8 mouse cellular contexts compared by ENCODE assay signal in the genomic region with DNA sequence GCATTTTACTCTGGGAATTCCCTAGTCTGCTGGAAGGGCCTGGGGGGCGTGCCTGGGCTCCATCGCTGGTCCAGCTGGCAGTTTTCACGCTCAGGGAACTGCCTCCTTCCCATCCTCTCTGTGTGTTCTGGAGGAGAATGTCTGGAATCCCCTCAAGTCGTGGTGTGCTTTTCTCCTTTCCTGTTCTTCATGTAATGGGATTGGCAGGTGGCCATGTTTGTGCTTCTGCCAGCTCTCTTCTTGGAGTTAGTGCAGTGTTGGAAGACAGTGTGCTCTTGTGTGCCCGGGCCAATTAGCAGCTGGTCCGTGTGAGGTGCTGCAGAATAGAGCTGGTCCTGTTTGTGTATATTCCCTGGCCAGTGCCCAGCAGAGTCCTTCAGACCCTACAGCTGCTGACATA.
DNase-seq lines count a peak whose midpoint lies in the region; ATAC-seq lines count a peak whose summit lies in the region.

No protein-coding gene starts in this region.

- H3K4me2 ChIP-seq in hindbrain, embryonic 12.5 days (replicated peaks) = no peak overlapping the region
- H3K4me2 ChIP-seq in embryonic facial prominence, embryonic 14.5 days (ENCODE audit: low read depth, low read length) = no peak overlapping the region

- H3K4me3 ChIP-seq in hindbrain, embryonic 12.5 days = no peak overlapping the region
- no peak overlapping the region for H3K4me3 ChIP-seq in hindbrain, embryonic 10.5 days
- no peak overlapping the region for H3K4me3 ChIP-seq in embryonic facial prominence, embryonic 14.5 days (ENCODE audit: low read depth, low read length)

- H3K4me1 ChIP-seq in hindbrain, embryonic 12.5 days = peaks cover 19% of the 10 kb centered on the region
- peaks cover 6% of the 10 kb centered on the region; the same call in 1 of the 2 replicates for H3K4me1 ChIP-seq in hindbrain, embryonic 10.5 days (replicated peaks)
- peaks cover 35% of the 10 kb centered on the region for H3K4me1 ChIP-seq in embryonic facial prominence, embryonic 14.5 days (ENCODE audit: control insufficient read depth, insufficient read depth, low read length)

- 43% methylated on average over 6 of the region's 6 CpGs for WGBS in hindbrain, embryonic 12.5 days
- 59% methylated on average over 6 of the region's 6 CpGs for whole genome bisulfite sequencing in hindbrain, embryonic 10.5 days
- WGBS in embryonic facial prominence, embryonic 14.5 days = 21% methylated on average over 6 of the region's 6 CpGs

- H3K27me3 ChIP-seq in hindbrain, embryonic 12.5 days = no peaks in the 10 kb centered on the region
- H3K27me3 ChIP-seq in hindbrain, embryonic 10.5 days (ENCODE audit: insufficient read depth, poor library complexity, severe bottlenecking) = no peaks in the 10 kb centered on the region
- H3K27me3 ChIP-seq in embryonic facial prominence, embryonic 14.5 days (replicated peaks; ENCODE audit: control insufficient read depth, insufficient read depth, low read length) = no peaks in the 10 kb centered on the region

- peak overlapping the region; percentile 31 for H3K27ac ChIP-seq in hindbrain, embryonic 12.5 days
- no peak overlapping the region for H3K27ac ChIP-seq in hindbrain, embryonic 10.5 days
- H3K27ac ChIP-seq in embryonic facial prominence, embryonic 14.5 days (replicated peaks; ENCODE audit: low read depth, low read length) = peak overlapping the region; percentile 80

- peak; percentile 72 for ATAC-seq in hindbrain, embryonic 12.5 days (ENCODE audit: low FRiP score)
- ATAC-seq in embryonic facial prominence, embryonic 14.5 days (ENCODE audit: low read depth) = peak; percentile 94
- no peak for ATAC-seq in CD4-positive, CD25-positive, alpha-beta regulatory T cell, adult 4 months

- H3K9me3 ChIP-seq in hindbrain, embryonic 12.5 days (replicated peaks) = no peaks in the 10 kb centered on the region
- H3K9me3 ChIP-seq in hindbrain, embryonic 10.5 days = no peaks in the 10 kb centered on the region
- H3K9me3 ChIP-seq in embryonic facial prominence, embryonic 14.5 days (ENCODE audit: control insufficient read depth, low read length) = no peaks in the 10 kb centered on the region

- DNase-seq in hindbrain, embryonic 10.5 days (ENCODE audit: low spot score) = no peak
- DNase-seq in embryonic facial prominence, embryonic 14.5 days (ENCODE audit: low spot score) = peak; percentile 97
- DNase-seq in heart, adult 18-20 months = peak; percentile 92 to 93
- peak; percentile 74 to 85 for DNase-seq in kidney, adult 8-10 months
- DNase-seq in left cerebral cortex, postnatal 14 days (ENCODE audit: low spot score in 2 of 2) = peak; percentile 94 to 99
- peak; percentile 86 for DNase-seq in ovary, postnatal 14 days (ENCODE audit: low spot score)

- no peak overlapping the region for H3K9ac ChIP-seq in hindbrain, embryonic 12.5 days
- no peak overlapping the region for H3K9ac ChIP-seq in embryonic facial prominence, embryonic 14.5 days (ENCODE audit: low read depth, low read length)

- intact Hi-C loops in left cerebral cortex, postnatal 14 days (cut with DNase I) = no loop called here

- H3K36me3 ChIP-seq in hindbrain, embryonic 12.5 days = peaks cover 85% of the 10 kb centered on the region
- H3K36me3 ChIP-seq in hindbrain, embryonic 10.5 days = peaks cover 93% of the 10 kb centered on the region
- H3K36me3 ChIP-seq in embryonic facial prominence, embryonic 14.5 days (ENCODE audit: control insufficient read depth, insufficient read depth, low read length) = peaks cover 70% of the 10 kb centered on the region
